Mouse (Mus musculus): ENCODE data around the gene Timm10. TPM values are rescaled to one million over a fixed set of nuclear protein-coding genes. Genes with fewer than 3 reads are reported as not detected.

Gene Timm10
- total and polyA plus RNA-seq, 3 experiments = 129 to 193 TPM; not detected in 1

GRCm38 (mm10) chr2:84811880-84812279 is 14.9 kb upstream of the Timm10 start (continued):
- no peak for TF ChIP-seq NRF1 (IDR thresholded peaks at IDR 0.05; ENCODE audit: insufficient read depth, low read depth, low read length, poor library complexity, severe bottlenecking)
- TF ChIP-seq RCOR1 (IDR thresholded peaks at IDR 0.05; ENCODE audit: low read depth, low read length) = peak; percentile 100
- TF ChIP-seq UBTF (IDR thresholded peaks at IDR 0.05; ENCODE audit: borderline replicate concordance, insufficient read depth, low read depth, low read length) = no peak
- TF ChIP-seq GABPA (IDR thresholded peaks at IDR 0.05; ENCODE audit: low read depth, low read length) = no peak
- TF ChIP-seq MEF2A (IDR thresholded peaks at IDR 0.05; ENCODE audit: extremely low read depth, insufficient replicate concordance, low read depth, low read length, poor library complexity, severe bottlenecking) = no peak
- TF ChIP-seq ZKSCAN1 (IDR thresholded peaks at IDR 0.05; ENCODE audit: low read depth, low read length) = no peak
- TF ChIP-seq TBP (IDR thresholded peaks at IDR 0.05; ENCODE audit: low read depth, low read length) = no peak
- TF ChIP-seq ETS1 (IDR thresholded peaks at IDR 0.05; ENCODE audit: low read depth, low read length) = peak; percentile 100
- peak; percentile 86 for TF ChIP-seq POLR2AphosphoS2 (IDR thresholded peaks at IDR 0.05; ENCODE audit: low read length)

- Histone ChIP-seq H3K27me3 (ENCODE audit: control insufficient read depth in 1 of 2, insufficient read depth in 2 of 2, low read length in 2 of 2) (no peaks in the 10 kb centered on the region), H3K79me2 (ENCODE audit: control insufficient read depth, insufficient read depth, low read length, poor library complexity) (no peaks in the 10 kb centered on the region), H3K4me3 (ENCODE audit: control insufficient read depth in 1 of 2, insufficient read depth in 1 of 2, low read depth in 2 of 2, low read length in 2 of 2) (no peak overlapping the region), H3K36me3 (ENCODE audit: control insufficient read depth in 1 of 2, insufficient read depth in 2 of 2, low read length in 2 of 2) (peaks cover 0 to 15% of the 10 kb centered on the region in 2 experiments; a peak in 2 of 4 replicates), H3K9me3 (replicated peaks; ENCODE audit: insufficient read depth, low read length) (no peaks in the 10 kb centered on the region), H3K9ac (ENCODE audit: control insufficient read depth, low read depth, low read length, poor library complexity, severe bottlenecking) (no peak overlapping the region), H3K27ac (ENCODE audit: control insufficient read depth, low read depth, low read length) (peak overlapping the region; percentile 67), H3K4me1 (ENCODE audit: control insufficient read depth in 1 of 2, insufficient read depth in 2 of 2, low read length in 2 of 2) (peaks cover 4 to 15% of the 10 kb centered on the region in 2 experiments; a peak in 3 of 4 replicates)
- TF ChIP-seq MAX (IDR thresholded peaks at IDR 0.05; ENCODE audit: low read length) (no peak), MYC (IDR thresholded peaks at IDR 0.05; ENCODE audit: low read depth, low read length) (no peak), ZMIZ1 (IDR thresholded peaks at IDR 0.05; ENCODE audit: low read depth, low read length) (no peak), HCFC1 (IDR thresholded peaks at IDR 0.05; ENCODE audit: low read depth, low read length) (no peak), MYB (IDR thresholded peaks at IDR 0.05; ENCODE audit: low read depth, low read length) (no peak), MAFK (IDR thresholded peaks at IDR 0.05; ENCODE audit: borderline replicate concordance, low read depth, low read length) (no peak), RAD21 (IDR thresholded peaks at IDR 0.05; ENCODE audit: low read depth, low read length) (no peak), ZC3H11A (IDR thresholded peaks at IDR 0.05; ENCODE audit: low read depth, low read length) (no peak), ZKSCAN1 (IDR thresholded peaks at IDR 0.05; ENCODE audit: low read depth, low read length) (no peak), MAZ (IDR thresholded peaks at IDR 0.05; ENCODE audit: low read depth, low read length) (no peak), SIN3A (IDR thresholded peaks at IDR 0.05; ENCODE audit: low read length) (no peak), CHD2 (IDR thresholded peaks at IDR 0.05; ENCODE audit: low read length) (no peak), USF1 (IDR thresholded peaks at IDR 0.05; ENCODE audit: low read depth, low read length) (no peak)
- DNase-seq (ENCODE audit: low read depth, low spot score) = no peak
Observed at GRCm38 (mm10) chr2:84812676-84813075, 14.1 kb upstream of the Timm10 start.
